Mouse (Mus musculus) urinary bladder, postnatal 36 days (tissue): ENCODE data around the gene Calr3.
A peak's percentile ranks its signal among the peaks of the same experiment; 100 is the strongest.

Source experiments
- DNase-seq, 2 experiments: peaks; one replicate each; pipeline ENCODE4 v3.0.0; 2022; ENCODE audit warnings: low spot score in 2 of 2, mixed read lengths in 1 of 2

The Calr3 gene

DNA sequence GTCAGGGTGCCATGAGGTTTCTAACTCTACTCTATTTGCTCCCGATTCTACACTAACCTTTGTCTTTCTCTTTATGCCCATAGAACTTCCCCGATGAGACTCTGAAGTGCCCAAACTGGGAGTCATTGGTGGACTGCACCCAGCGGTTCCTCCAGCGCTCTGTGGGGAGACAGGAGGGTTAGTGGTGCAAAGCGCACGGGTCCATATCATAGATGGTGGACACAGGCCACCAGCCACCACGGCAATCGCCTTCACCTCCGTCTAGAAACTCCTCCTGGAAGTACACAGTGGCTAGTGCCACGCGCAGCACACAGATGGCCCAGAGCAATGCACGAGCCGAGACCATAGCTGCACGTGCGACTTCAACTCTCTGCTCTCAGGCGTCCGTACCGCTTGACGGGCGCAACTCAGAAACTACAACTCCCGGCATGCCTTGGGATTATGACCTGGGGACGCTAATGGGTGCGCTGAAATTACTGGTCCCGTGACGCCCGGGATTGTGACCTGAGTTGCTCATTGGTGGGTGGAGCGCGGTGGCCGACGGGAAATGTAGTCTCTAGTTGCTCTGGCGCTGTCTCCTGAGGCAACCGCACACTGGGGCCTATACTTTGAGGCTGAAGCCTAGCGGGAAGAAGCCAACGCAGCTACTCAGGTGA lies at the start of gene Calr3, which contains the start of gene 1700030K09Rik:
Gene Calr3, minus strand, starts transcription at position 533 of the 656 bp plus-strand sequence.
Gene 1700030K09Rik, plus strand, starts transcription at position 543 of the 656 bp plus-strand sequence.
- peak; percentile 97 to 98 for DNase-seq

DNA sequence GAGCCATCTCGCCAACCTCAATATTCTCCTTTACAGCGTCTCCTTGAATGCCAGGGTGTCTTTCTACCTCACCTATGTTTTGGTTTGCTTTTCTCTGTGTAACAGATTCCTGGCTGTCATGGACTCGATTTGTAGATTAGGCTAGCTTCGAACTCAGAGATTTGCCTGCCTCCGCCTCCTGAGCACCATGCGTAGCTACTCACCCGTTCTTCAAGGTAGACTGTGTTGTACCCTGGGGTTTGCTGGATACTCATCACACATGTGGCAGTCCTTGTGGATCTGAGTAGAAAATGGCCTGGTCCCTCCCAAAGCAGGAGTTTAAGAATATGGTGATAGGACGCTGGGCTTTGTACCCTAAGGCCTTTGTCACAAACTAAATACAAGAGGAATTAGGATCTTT lies 49.7 kb upstream of the Calr3 start:
- no peak for DNase-seq

DNA sequence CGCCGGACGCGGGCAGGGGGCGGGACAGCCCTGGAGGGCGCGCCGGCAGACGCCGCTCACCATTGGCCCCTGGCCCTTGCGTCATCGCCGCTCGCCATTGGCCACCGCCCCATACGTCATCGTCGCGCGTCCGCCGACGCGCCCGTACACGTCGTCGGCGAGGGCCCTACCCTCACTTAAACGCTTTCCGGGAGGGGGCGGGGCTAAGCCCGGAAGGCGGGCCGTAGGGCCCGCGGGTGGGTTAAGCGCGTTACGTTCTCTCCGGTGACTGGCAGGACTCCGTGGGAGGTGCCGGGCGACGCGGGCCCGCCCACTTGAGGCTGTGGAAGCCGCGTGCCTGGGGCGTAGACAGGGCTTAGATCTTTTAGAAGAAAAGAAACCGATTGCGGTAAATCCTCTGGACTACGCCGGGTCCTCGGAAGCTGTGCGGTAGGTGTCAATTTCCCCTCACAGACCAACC lies 49.0 kb upstream of the Calr3 start:
- peak; percentile 99 to 100 for DNase-seq

DNA sequence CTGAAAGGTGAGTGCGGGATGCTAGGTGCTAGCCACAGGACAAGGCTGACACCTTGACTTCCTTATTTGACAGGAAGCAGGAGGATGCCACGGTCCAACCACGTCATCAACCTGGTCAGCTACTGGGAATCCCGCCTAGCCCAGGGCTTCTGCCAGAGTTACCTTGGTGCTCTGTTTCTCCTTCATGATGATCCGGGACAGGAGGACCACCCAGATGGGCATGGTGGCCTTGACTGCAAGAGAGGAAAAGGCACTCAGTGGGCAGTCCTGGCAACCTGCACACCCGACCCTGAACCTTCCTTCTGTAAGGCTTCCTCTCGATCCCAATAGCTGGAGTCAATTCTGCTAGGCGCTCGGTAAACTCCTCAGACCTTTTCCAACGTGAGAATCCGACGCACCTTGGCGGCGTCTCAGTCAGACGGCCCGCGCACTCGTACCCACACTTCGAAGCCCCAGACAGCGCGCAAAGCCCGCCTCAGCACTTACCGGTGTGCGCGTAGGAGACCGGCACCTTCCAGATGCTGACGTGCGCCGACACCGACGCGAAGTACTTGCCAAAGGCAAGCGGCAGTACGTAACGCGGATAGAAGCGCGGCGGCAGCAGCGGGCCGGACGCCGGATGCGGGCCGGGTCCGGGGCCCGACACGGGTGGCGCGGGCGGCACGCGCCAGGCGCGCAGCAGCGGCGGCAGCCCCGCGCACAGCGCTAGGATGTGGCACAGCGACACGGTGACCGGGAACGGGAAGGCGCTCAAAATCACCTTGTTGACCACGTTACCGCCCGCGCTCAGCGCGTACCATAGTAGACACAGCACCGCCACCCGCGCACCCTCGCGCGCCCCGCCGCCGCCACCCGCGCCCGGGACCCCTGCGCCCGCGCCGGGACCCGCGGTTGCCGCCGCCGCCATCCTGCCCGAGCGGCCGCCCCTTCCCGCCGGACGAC lies 48.3 kb upstream of the Calr3 start, which contains the start of gene Slc35e1:
Gene Slc35e1, minus strand, starts transcription at position 935 of the 942 bp plus-strand sequence.
- peak in 1 of 2 experiments; percentile 16 for DNase-seq

DNA sequence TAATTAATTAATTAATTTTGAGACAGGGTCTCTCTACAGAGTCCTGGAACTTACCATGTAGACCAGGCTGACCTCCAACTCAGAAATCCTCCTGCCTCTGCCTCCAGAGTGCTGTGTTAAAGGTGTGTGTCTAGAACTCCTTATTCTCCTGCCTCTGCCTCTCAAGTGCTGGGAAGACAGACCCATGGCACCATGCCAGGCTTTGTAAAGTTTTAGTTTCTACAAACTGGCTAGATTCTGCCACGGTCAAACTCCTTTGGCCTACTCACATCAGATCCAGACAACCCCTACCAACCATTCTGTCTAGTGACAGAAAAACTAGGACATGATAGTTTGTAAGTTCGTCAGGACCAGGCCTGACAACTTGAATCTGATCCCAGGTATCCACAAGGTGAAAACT lies 47.3 kb upstream of the Calr3 start:
- no peak for DNase-seq

DNA sequence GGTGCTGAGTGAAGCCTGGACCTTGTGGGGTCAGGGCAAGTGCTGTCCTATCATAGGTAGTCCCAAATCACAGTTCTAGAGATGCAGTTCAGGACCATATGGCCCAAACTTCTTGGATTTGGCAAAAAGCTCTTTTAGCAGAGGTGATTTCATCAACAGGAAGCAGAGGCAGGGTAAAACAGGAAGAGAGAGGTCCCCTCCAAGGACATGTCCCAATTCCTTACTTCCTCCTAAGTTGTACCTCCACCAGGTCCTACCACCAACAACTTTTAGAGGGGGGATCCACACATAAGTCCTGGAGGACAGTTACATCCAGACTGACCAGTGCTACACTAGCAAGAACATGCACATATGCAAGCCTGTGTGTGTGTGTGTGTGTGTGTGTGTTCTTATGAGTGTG lies 43.3 kb upstream of the Calr3 start:
- no peak for DNase-seq

DNA sequence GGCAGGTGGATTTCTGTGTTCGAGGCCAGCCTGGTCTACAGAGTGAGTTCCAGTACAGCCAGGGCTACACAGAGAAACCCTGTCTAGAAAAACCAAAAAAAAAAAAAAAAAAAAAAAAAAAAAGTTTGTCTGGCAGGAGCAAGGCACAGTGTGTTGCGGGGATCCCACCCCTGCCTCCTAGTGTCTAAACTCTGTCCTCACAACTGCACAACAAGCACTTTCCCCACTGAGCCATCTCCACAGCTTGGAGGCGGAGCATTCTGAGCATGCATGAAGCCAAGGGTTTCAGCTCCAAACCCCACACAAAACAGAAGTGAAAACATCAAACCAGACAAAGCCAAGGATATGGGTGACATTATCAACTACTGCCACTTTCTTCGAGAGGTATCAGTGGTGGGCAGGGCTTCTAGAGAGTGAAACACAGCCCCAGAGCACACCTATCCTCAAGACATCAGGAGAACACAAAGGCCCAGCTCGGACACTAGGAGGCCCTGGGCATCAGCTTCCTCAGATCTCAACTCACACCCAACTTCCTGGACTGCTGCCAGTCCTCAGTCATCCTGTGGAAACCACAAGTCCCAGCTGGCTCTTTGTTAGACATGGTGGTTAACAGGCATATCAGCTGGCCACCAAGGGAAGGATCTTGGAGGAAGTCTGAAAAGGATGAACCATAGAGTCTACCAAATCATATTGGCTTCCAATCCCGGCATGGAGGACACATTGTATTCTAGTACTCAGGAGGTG lies 42.0 kb upstream of the Calr3 start:
- peak in 1 of 2 experiments; percentile 35 for DNase-seq

DNA sequence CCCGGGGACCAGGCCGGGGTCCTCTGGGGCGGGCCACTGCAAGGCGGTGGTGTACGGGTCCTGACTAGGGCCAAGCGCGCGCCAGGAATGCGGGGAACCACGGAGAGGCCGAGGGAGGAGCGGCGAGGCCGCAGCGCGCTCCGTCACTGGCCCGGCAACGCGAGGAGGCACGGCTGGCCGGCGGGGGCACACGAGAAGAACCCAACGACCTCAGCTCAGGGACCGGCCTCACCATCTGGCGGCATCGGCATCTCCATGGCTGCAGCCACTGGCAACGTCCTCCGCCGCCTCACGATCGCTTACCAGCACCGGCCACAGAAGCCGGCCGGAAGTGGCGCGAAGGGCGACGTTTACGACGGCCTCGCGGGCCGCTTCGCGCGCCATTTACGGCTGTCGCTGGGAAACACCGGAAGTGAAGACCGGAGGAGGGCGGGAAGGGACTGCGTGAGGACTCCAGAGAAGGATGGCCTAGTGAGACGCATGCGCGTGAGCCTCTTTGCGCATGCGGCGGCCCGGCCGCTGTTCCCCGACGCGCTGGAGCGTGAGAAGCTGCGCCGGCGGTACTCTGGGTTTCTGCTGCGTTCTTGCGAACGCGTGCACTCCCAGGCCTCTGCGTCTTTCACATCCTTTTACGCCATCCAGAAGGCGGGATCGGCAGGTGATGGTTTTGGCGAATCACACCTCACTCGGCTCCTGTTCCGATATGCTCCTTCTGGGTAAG lies 31.3 kb upstream of the Calr3 start, which contains the start of gene Cherp:
Gene Cherp, minus strand, starts transcription at position 401 of the 721 bp plus-strand sequence.
- DNase-seq, result peak; percentile 95 to 97

DNA sequence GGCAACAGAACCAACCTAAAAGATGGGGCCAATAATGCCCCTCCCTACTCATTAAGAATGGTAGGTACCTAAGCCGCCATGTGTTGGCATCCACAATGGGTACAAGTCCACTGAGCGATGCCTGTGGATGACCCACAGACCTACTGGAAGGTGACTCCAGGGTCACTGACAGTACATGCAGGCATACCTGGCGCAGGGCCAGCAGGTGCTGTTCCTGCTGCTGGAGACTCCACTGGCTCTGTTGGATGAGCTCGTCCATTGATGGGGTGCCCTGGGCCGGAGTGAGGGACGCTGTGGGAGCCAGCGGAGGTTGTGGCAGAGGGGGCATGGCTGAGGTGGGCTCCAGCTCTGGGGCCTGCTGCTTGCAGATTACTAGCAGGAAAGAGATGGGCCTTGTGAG lies 27.0 kb upstream of the Calr3 start:
- no peak for DNase-seq

DNA sequence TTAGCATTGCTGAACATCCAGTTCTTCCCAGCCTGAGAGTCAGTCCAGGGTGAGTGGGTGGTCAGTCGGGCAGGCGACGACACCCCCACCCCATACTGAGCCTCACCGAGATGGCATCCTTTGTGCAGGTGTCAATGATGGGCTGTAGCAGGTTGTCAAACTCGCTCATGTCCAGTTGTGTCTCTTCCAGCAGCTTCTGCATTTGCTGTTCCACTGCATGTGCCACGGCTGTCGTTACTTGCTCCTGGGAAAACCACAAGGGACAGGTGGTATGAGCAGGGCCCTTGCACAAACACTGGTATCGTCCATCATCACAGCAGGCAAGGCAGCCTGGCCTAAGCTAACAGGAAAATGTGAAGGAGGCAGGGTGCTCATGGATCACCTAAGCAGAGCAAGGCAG lies 26.3 kb upstream of the Calr3 start:
- no peak for DNase-seq

DNA sequence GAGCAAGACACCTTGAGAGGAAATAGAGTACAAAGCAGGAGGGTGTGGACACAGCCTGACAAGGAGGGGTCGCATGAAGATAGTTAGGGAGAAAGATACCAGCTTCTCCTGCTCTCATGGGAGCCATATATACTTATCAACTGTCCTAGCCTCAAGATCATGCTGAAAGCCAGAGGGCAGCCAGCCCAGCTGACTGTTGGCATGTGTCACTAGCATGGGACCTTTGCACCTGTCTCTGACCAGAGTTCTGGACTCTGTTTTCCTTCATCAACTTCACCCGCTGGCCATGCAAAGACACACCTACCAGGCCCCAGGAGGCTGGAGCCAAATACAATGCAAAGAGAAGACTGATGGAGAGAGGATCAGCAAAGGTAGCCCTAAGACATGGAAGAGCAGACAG lies 25.6 kb upstream of the Calr3 start:
- DNase-seq, result no peak

DNA sequence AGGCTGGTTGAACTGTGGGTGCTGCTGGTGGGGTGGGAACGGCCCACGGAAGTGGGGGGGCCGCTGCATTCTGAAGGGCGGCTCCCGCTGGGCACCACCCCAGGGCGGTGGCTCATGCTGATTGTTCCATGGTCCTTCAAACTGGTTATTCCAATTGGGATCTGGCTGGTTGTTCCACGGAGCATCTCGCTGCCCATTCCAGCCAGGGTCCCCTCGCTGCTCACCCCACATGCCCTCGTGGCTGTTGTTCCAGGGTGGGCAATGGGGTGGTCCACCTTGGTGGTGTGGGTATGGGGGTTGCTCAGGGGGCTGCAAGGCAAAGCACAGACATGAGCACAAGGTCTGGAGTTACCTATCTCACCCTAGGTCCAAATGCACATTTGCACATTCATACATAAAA lies 20.5 kb upstream of the Calr3 start:
- DNase-seq, result no peak

DNA sequence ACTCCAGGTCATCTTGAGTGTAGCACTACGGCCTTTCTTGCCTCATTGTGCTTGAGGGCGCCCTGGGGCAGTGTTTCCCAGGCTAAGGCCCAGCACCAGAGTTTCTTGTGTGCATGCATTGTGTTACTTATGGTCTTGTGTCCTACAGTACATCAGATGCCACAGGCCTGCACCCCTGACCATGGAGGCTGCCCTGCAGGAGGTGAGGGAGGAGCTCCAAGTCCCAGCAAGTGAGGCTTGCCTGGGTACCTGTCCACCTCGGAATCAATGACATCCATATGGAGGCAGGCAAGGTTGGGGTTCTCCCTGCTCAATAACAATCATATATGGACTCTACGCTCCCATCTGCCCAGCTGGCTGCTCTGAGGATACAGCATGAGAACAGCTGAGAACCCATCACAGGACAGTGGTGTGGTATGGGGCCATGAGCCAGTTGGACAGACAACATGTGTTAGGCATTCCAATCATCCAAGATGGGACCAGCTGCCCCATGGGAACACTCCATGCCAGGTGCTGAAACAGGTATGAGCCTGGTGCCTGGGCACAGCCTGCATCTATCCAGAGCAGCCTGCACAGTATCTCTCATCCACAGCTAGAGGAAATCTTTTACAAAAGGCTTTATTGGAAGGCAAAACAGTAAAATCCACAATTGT lies 16.3 kb upstream of the Calr3 start:
- DNase-seq, result no peak

DNA sequence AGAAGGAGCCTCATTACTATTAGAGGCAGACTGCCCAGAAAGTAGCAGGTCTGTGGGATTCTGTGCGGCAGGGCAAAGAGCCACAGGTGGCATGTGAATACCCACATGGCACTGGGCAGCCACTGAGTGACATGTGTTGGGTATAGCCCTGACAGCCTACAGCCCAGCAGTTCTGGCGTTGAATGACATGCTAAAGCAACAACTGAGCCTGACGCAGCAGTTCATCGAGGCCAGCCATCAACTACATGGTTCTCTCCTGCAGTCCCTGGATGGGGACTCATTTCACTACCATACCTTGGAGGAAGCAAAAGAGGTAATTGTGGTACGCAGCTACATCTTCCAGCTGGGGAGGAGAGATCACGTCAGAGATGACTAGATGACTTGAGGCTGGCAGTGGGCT lies 14.8 kb upstream of the Calr3 start:
- no peak for DNase-seq

DNA sequence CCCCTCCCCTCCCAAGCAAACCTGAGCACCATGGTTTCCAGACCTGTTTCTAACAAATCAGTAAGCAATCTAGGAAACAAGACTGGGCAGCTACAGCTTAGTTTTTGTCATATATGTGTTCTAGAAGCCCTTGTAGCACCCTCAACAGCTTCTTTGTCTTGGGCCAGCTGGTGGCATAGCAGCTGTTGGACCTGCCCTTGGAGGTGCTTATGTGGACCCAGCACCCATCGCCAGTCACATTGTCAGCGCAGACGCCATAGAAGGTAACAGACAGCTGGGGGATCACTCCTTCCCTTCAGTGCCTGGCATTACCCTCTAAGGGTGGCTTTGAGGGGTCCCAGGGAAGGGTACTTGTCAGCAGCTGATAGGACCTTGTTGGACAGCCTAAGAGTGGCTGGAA lies 14.1 kb upstream of the Calr3 start:
- DNase-seq, result no peak

DNA sequence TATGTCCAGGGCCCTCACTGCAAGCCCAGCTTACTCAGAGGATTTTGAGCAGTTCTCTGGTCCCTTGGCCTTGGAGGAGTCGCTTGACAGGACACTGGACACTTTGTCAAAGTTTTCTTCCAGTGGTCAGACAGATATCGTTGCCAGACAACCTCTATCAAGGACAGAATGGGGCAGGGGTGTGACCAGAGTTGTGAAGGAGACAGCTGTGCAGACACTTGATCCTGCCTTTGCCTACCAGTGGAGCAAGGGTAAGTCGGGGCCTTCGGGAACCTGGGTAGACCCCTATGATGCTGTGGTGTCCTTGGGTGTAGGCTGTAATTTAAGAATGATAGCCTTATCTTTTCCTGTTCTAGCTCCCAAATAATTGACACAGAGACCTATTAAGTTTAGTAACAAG lies 11.6 kb upstream of the Calr3 start:
- DNase-seq, result no peak

DNA sequence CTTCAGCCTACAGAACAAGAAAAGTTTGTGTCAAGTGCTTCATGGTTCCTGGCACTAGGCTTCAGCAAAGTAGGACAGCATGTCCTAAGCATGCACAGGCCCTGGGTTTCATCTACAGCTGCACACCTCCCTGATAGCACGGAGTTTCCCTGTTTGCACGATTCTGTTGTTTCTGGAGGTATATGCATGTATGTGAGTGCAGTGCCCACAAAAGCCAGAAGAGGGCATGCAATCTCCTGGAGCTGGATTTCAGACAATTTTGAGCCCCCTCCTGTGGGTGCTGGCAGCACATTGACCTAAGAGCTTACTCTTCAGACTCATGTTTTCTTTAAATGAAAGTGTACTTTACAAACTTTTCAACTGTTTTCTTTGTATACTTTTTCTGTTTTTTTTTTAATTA lies 10.2 kb upstream of the Calr3 start:
- DNase-seq, result no peak

DNA sequence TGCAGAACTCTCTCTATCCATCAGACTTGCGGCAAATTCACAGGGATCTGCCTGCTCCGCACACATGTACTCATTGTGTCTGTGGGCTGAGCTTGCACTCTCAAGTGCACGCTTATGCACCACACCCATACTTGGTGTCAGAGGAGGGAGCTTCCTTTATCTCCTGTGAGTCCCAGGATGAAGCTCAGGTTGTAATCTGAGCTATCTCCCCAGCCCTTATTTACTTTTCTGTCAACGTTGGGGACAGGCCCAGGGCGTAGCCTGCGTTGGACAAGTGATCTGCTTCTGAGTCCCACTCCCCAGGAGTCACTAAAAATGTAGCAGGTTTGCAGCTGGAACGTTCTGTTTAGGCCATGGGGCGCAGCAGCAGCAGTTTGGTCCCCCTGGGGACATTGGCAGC lies 7.8 kb upstream of the Calr3 start:
- no peak for DNase-seq

DNA sequence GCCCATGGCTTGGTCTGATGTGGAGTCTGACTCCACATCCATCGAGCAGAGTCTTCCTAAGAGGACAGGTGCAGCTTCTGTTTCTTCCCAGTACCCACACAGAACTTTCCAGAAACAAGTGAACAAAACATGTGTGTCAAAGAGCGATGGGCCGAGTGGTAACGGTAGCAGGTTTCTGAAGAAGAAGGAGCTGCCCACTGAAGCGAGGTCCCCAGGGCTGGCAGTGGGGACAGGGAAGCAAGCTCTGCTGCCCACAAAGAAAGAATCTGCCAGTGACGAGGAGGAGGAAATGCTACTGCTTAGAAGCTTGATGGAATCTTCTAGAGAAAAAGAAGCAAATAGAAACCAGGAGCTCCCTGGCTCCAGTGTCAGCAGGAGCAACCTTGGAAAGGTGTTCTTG lies 1.4 kb upstream of the Calr3 start:
- DNase-seq, result no peak

DNA sequence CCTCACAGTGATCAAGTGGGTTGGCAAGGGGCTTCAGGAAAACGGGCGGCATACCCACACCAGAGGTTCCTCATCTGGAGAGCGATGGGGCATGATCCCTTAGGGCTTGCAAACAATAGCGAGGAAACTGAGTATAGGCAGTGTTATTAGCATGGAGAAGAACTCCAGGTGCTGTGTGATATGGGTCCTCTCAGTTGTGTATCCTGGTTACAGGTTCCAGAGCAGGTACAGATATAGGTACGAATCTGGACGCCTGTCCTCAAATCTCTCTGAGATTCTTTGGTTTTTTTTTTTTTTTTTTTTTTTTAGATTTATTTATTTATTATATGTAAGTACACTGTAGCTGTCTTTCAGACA lies 302 bp upstream of the Calr3 start:
- DNase-seq, result no peak
